Mouse (Mus musculus) embryonic facial prominence, embryonic 10.5 days (tissue): ENCODE measurements around the gene Cacna1c. TPM values are rescaled to one million over a fixed set of nuclear protein-coding genes. Genes with fewer than 3 reads are reported as not detected.

ENCODE experiments used
- DNase-seq: peaks from one replicate; pipeline ENCODE4 v3.0.0-alpha.2; 2017; ENCODE audit warnings: low spot score
- H3K27ac ChIP-seq: fragments of 300-500 bp; sonication (generic); replicated peaks from 2 replicates; pipeline ENCODE4 v1.5.1; 2016; ENCODE audit warnings: mild to moderate bottlenecking
- H3K27me3 ChIP-seq: fragments of 300-500 bp; sonication (generic); replicated peaks from 2 replicates; pipeline ENCODE4 v1.6.1; 2016; ENCODE audit warnings: low read depth, mild to moderate bottlenecking; ENCODE audit not compliant: poor library complexity, severe bottlenecking
- H3K36me3 ChIP-seq: fragments of 300-500 bp; sonication (generic); replicated peaks from 2 replicates; pipeline ENCODE4 v1.6.1; 2016; ENCODE audit warnings: mild to moderate bottlenecking, moderate library complexity
- H3K4me1 ChIP-seq: fragments of 300-500 bp; sonication (generic); 2 replicates; pipeline ENCODE4 v1.6.1; 2016
- H3K4me3 ChIP-seq: fragments of 300-500 bp; sonication (generic); 2 replicates; pipeline ENCODE4 v1.5.1; 2016; ENCODE audit warnings: mild to moderate bottlenecking, moderate library complexity
- H3K9me3 ChIP-seq: fragments of 300-500 bp; sonication (generic); 2 replicates; pipeline ENCODE4 v1.6.1; 2016; ENCODE audit warnings: mild to moderate bottlenecking
- WGBS: fragments of 180-500 bp; shearing (Covaris S2); methylation state at CpG from one replicate; pipeline ENCODE4 v1.1.7; 2016; 5-methylcytosine and 5-hydroxymethylcytosine counted together
- polyA plus RNA-seq: library from polyadenylated mRNA; unstranded; fragments of >200 nt; fragmentation: Nextera tagmentation; extraction: Ambion mirVana; gene quantifications from 2 replicates; pipeline ENCODE4 v1.2.1, GENCODE M21; 2016

The Cacna1c gene
- polyA plus RNA-seq, 1 experiment from 2014 or later = 4.9 TPM

DNA sequence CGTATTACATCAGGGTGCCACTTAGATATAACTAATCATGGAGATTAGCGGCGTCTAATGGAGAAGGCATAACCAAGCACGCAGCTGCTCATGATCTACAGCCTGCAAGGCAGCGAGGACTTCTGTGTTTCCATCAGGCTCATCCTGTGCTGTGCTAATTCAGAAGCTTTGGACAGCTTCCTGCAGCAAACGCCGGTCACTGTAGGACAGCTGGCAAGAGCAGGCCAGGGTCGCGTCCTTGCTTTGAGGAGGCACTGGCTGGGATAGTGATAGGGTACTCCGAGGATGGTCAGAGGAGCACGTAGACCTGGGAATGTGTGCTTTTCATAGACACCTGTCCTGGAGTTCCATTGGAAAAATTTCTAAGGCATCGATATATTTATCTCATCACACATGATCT, 551.4 kb downstream of the Cacna1c start:
- 89% methylated on average over 12 of the region's 12 CpGs for WGBS
- peaks cover 2% of the 10 kb centered on the region for H3K4me1 ChIP-seq
- no peaks in the 10 kb centered on the region for H3K9me3 ChIP-seq
- no peaks in the 10 kb centered on the region for H3K36me3 ChIP-seq
- H3K27ac ChIP-seq = no peak overlapping the region
- no peak overlapping the region for H3K4me3 ChIP-seq
- H3K27me3 ChIP-seq = peaks cover 5% of the 10 kb centered on the region; the same call in 1 of the 2 replicates
- no peak for DNase-seq

GRCm38 (mm10) chr6:118643541-118643940, 552.7 kb downstream of the Cacna1c start:
- WGBS = 95% methylated on average over 2 of the region's 2 CpGs
- Histone ChIP-seq H3K27ac (no peak overlapping the region), H3K4me3 (no peak overlapping the region), H3K9me3 (no peaks in the 10 kb centered on the region), H3K4me1 (peaks cover 12% of the 10 kb centered on the region), H3K36me3 (no peaks in the 10 kb centered on the region), H3K27me3 (peaks cover 5% of the 10 kb centered on the region; the same call in 1 of the 2 replicates)
- no peak for DNase-seq

- no peak overlapping the region for H3K4me3 ChIP-seq
- peaks cover 12% of the 10 kb centered on the region for H3K4me1 ChIP-seq
- no peak for DNase-seq
- peaks cover 5% of the 10 kb centered on the region for H3K36me3 ChIP-seq
- peaks cover 5% of the 10 kb centered on the region for H3K9me3 ChIP-seq
- 86% methylated on average over 6 of the region's 6 CpGs for WGBS
- H3K27me3 ChIP-seq = peaks cover 5% of the 10 kb centered on the region; the same call in 1 of the 2 replicates
- no peak overlapping the region for H3K27ac ChIP-seq
Measured at GRCm38 (mm10) chr6:118641671-118642325, 554.4 kb downstream of the Cacna1c start.

- 17% methylated on average over 2 of the region's 2 CpGs for WGBS
- Histone ChIP-seq H3K9me3 (peaks cover 8% of the 10 kb centered on the region), H3K4me3 (no peak overlapping the region), H3K27me3 (no peaks in the 10 kb centered on the region), H3K36me3 (peaks cover 8% of the 10 kb centered on the region), H3K4me1 (peaks cover 12% of the 10 kb centered on the region), H3K27ac (no peak overlapping the region; the same call in 1 of the 2 replicates)
- DNase-seq = peak; percentile 23
Measured at GRCm38 (mm10) chr6:118639816-118640215, 556.4 kb downstream of the Cacna1c start.

GRCm38 (mm10) chr6:118638911-118639310, 557.3 kb downstream of the Cacna1c start:
- no peak overlapping the region for H3K4me3 ChIP-seq
- peaks cover 8% of the 10 kb centered on the region for H3K9me3 ChIP-seq
- H3K27me3 ChIP-seq = no peaks in the 10 kb centered on the region
- H3K27ac ChIP-seq = no peak overlapping the region; the same call in 1 of the 2 replicates
- peaks cover 8% of the 10 kb centered on the region for H3K36me3 ChIP-seq
- H3K4me1 ChIP-seq = peaks cover 12% of the 10 kb centered on the region
- 76% methylated on average over 2 of the region's 2 CpGs for WGBS
- DNase-seq = no peak

- no peak overlapping the region for H3K4me3 ChIP-seq
- H3K27ac ChIP-seq = no peak overlapping the region
- H3K36me3 ChIP-seq = peaks cover 8% of the 10 kb centered on the region
- DNase-seq = no peak
- H3K9me3 ChIP-seq = peaks cover 8% of the 10 kb centered on the region
- 0 out of 2 replicates have a peak, but pooled peaks cover 3% of the 10 kb centered on the region for H3K4me1 ChIP-seq
- no peaks in the 10 kb centered on the region for H3K27me3 ChIP-seq
- WGBS = 82% methylated on average over 2 of the region's 2 CpGs
Measured at GRCm38 (mm10) chr6:118632491-118632890, 563.7 kb downstream of the Cacna1c start.

DNA sequence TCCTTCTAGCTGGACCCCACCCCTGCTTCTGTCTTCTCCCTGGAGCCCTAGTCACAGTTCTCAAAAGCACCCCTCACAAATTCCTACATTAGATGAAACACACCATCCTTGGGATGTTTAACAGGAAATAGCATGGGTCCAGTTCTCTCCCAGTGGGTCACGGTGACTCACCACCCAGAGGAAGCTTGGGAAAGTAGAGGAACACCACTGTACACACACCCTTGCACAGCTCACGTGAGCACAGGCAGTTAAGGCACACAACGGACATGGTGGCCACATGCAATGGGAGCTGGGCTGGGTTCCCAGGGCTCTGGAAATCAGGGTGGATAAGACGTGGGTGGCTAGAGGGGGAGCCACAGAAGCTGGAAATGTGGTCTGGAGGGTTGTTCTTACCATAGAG, 566.2 kb downstream of the Cacna1c start:
- Histone ChIP-seq H3K27ac (no peak overlapping the region), H3K4me3 (no peak overlapping the region), H3K9me3 (no peaks in the 10 kb centered on the region), H3K36me3 (no peaks in the 10 kb centered on the region), H3K27me3 (no peaks in the 10 kb centered on the region), H3K4me1 (0 out of 2 replicates have a peak, but pooled peaks cover 3% of the 10 kb centered on the region)
- 81% methylated on average over 4 of the region's 4 CpGs for WGBS
- DNase-seq = no peak

- H3K36me3 ChIP-seq = no peaks in the 10 kb centered on the region
- DNase-seq = no peak
- H3K4me3 ChIP-seq = no peak overlapping the region
- H3K27me3 ChIP-seq = no peaks in the 10 kb centered on the region
- H3K9me3 ChIP-seq = no peaks in the 10 kb centered on the region
- WGBS = 66% methylated on average over 4 of the region's 4 CpGs
- H3K4me1 ChIP-seq = 0 out of 2 replicates have a peak, but pooled peaks cover 3% of the 10 kb centered on the region
- no peak overlapping the region for H3K27ac ChIP-seq
Measured at GRCm38 (mm10) chr6:118626246-118626645, 570.0 kb downstream of the Cacna1c start.

DNA sequence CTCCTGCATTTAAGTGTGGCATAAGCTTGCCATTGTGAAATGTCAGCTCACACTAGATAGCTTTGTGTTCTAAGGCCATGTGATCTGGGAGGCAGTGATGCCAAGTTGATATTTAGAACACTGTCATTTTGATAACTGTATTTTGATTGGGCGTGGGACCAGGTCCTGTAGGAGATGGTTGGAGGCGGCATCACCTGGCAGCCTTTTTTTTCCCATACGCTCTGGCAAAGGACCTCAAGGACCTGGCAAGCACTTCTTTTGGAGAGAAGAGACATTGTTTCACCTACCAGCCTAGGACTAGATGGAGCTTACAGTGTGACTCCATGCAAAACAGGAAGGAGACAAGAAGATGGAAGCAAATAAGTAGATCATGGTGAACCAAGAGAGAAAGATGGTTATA, 572.6 kb downstream of the Cacna1c start:
- H3K27ac ChIP-seq = no peak overlapping the region
- 93% methylated on average over 3 of the region's 3 CpGs for WGBS
- 0 out of 2 replicates have a peak, but pooled peaks cover 3% of the 10 kb centered on the region for H3K4me1 ChIP-seq
- no peak overlapping the region for H3K4me3 ChIP-seq
- no peaks in the 10 kb centered on the region for H3K27me3 ChIP-seq
- no peak for DNase-seq
- H3K9me3 ChIP-seq = no peaks in the 10 kb centered on the region
- H3K36me3 ChIP-seq = no peaks in the 10 kb centered on the region

DNA sequence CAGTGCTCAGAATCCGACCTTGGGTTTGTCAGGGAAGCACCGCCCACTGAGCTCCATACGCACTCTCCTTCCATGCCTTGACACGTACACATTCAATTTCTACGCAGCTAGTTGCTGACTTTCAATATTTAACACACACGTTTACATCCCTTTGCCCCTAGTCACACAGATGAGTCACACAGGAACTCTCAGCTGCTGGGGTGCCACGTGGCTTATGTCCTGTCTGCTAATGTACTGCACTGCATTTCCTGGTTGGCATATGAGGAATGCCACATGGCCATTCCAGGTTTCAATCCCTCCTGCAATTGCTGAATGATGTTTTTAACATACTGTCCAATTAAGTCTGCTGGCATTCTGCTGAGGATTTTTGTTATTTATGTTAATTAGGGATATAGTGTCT, 574.4 kb downstream of the Cacna1c start:
- DNase-seq = no peak
- 83% methylated on average over 7 of the region's 7 CpGs for WGBS
- no peaks in the 10 kb centered on the region for H3K36me3 ChIP-seq

DNA sequence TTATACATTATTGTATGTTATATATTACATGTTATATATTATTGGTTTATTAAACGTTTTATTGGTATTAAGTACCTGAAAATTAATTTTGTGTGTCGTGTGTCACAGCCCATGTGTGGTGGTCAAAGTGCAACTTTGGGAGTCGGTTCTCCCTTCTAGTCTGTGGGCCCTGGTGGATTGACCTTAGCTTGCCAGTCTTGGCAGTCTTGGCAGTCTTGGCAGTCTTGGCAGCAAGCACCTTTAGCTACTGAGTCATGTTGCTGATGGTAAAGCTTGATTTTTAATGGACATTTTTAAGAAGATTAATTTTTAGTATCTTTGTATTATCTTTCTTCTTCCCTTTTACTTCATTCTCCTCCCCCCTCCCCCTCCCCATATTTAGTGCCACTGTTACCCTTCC, 574.8 kb downstream of the Cacna1c start:
- Histone ChIP-seq H3K27ac (no peak overlapping the region), H3K4me3 (no peak overlapping the region), H3K9me3 (no peaks in the 10 kb centered on the region), H3K4me1 (no peaks in the 10 kb centered on the region), H3K27me3 (no peaks in the 10 kb centered on the region), H3K36me3 (no peaks in the 10 kb centered on the region)
- no peak for DNase-seq
- 81% methylated on average over 3 of the region's 3 CpGs for WGBS

More for the DNA sequence above, 574.4 kb downstream of the Cacna1c start:
- H3K4me1 ChIP-seq = no peaks in the 10 kb centered on the region
- H3K9me3 ChIP-seq = no peaks in the 10 kb centered on the region
- H3K27ac ChIP-seq = no peak overlapping the region
- no peaks in the 10 kb centered on the region for H3K27me3 ChIP-seq
- H3K4me3 ChIP-seq = no peak overlapping the region

GRCm38 (mm10) chr6:118608906-118609305, 587.3 kb downstream of the Cacna1c start:
- H3K4me1 ChIP-seq = no peaks in the 10 kb centered on the region
- WGBS = 84% methylated on average over 6 of the region's 6 CpGs
- H3K27ac ChIP-seq = no peak overlapping the region

GRCm38 (mm10) chr6:118605974-118606373, 590.2 kb downstream of the Cacna1c start:
- 69% methylated on average over 7 of the region's 7 CpGs for WGBS
- no peak for DNase-seq

More at GRCm38 (mm10) chr6:118608906-118609305, 587.3 kb downstream of the Cacna1c start:
- no peak overlapping the region for H3K4me3 ChIP-seq
- no peaks in the 10 kb centered on the region for H3K9me3 ChIP-seq
- DNase-seq = no peak
- no peaks in the 10 kb centered on the region for H3K36me3 ChIP-seq
- H3K27me3 ChIP-seq = no peaks in the 10 kb centered on the region

More at GRCm38 (mm10) chr6:118605974-118606373, 590.2 kb downstream of the Cacna1c start:
- Histone ChIP-seq H3K4me1 (no peaks in the 10 kb centered on the region), H3K36me3 (no peaks in the 10 kb centered on the region), H3K27me3 (no peaks in the 10 kb centered on the region), H3K4me3 (no peak overlapping the region), H3K9me3 (no peaks in the 10 kb centered on the region), H3K27ac (no peak overlapping the region)
